Mouse (Mus musculus) lung, postnatal 25 days (tissue): Measurements from ENCODE around the gene Ano2.

ENCODE experiments used
- DNase-seq: peaks from one replicate; pipeline ENCODE4 v3.0.0; 2022; ENCODE audit warnings: low spot score

The Ano2 gene

DNA sequence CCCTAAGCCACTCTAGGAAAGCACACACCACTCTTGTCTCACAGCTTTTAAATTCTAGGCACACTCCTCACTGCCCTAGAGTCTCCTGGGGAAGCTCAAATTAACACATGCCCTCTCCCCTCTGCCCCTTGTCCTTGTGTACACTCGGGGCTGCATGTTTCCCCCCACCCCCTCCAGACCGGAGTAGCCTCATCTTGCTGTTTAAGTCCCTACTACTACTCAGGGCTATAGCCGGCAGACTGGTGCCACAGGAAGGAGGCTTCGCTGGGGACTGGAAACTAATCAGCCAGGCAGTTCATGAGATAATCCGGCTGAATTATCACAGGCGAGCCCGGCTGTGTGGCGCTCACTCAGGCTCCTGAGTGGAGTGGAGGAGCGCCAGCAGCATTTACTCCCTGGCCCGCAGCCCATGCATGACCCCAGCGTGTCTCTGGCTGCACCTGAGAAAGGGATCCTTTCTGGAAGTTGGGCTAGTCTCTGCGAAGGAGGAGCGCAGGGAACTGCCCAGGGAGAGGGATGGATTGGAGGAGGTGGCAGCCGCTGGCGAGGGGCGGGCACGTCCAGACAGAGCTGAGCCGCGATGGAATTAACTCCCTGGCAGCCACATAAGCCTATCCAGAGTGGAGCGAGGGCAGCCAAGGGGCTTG is at the start of gene Ano2:
TSS of gene Ano2 (plus strand) at position 363 of the 647 bp plus-strand sequence.
- no peak for DNase-seq

DNA sequence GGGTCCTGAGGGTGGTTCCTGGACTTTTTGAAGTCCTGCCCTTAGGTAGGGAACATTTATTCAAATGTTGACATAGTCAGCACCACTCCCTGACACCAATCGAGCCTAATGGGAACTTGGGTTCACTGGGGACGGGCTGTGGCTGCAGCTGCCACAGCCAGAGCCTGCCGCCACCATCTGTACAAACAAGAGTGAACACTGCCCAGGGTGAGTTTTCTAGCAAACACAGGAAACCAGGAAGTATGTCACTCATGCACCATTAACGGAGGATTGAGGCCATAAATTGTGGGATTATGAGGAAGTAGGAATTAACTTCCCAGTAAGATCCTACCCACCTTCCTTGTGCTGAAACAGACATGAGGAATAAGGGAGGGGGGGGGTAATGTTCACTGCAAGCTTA is 49.7 kb upstream of the Ano2 start:
- no peak for DNase-seq

DNA sequence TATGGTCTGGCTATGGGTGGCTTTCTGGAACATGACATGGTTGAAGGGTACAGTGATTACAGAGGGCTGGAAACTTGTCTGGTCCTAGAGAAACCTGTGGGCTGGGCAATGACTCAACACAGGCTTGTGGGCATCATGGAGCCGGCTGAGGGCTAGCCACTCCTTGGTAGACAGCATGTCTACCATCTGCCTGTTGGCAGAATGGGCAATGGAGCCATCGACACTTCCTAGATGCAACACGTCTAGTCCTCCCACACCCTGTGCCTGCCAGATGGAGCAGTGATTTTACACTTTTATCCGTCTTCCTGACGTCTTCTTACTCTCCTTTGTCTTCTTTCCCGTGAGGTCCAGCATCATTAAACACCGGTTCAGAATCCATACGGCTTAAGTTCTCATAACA is 49.1 kb upstream of the Ano2 start:
- no peak for DNase-seq

DNA sequence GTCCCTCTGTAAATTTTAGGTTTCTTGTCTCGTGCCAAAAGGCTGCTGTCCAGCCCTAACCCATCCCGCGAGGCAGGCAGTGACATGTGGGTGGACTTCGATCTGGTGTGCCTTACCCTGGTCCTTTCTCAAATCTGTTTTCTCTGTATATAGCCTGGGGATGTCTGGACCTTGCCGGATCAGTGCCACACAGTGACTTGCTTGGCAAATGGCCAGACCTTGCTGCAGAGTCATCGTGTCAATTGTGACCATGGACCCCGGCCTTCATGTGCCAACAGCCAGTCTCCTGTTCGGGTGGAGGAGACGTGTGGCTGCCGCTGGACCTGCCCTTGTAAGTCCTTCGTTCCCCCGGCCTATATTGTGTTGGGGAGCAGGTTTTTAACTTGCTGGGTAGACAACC is 41.3 kb upstream of the Ano2 start:
- DNase-seq, result no peak

DNA sequence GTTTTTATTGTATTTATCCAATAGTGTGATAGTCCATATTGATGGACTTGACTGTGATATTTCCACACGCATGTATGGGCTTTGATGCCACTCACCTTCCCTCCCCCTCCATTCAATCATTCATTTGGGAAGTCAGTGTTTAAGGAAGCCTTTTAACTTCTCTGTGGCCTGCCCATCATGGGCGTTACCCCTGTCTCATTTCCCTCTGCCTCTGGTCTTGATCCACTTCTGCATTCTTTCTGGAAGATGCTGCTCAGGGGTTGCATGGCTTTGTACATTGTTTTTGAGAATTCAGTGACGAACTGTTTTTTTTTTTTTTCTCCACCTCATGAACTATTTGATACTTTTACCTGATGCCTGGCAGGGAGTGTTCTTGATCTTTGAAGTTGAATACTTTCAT is 38.9 kb upstream of the Ano2 start:
- no peak for DNase-seq

DNA sequence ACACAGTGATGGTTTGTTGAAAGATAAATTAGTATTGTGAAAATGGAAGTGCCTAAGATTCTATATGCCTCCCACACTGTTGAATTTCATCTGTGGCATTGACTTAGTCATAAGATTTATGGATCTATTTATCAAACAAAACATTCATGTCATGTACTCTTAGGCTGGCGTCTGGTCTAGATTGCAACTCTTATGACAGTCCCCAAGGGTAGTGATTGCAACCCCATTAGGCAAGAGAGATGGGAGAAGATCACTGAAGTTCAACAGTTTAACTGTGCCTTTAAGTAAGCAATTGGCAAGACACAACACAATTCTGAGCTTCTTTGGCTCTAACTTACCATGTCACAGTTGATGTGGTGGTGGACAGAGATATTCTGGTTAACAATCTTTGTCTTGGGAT is 36.8 kb upstream of the Ano2 start:
- DNase-seq, result no peak

DNA sequence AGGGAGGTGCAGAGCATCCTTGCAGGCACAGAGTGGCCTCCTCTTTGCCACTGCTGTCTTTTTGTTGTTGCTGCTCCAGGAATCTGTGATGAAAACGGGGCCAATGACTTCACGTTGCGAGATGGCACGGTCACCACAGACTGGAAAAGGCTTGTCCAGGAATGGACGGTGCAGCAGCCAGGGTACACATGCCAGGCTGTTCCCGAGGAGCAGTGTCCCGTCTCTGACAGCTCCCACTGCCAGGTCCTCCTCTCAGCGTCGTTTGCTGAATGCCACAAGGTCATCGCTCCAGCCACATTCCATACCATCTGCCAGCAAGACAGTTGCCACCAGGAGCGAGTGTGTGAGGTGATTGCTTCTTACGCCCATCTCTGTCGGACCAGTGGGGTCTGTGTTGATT is 33.3 kb upstream of the Ano2 start:
- DNase-seq, result no peak

DNA sequence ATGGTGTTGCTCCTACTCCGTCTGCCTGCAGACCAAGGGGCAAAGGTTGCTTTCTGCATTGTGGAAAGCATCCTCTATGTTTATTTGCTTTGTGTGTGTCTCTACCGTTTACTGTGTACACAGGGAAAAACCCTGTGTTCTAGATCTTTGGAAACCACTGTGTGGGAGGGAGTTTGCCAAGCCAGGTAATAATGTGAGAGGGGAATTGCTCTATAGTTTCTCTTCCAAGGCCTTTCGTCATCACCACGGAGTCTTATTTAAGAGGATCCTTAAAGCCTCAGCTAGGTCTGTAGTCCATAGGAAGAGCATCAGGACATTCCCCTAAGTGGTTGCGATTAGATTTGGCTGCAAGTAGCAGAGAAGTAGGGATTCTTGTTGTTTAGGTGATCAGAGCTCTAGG is 32.3 kb upstream of the Ano2 start:
- DNase-seq, result no peak

DNA sequence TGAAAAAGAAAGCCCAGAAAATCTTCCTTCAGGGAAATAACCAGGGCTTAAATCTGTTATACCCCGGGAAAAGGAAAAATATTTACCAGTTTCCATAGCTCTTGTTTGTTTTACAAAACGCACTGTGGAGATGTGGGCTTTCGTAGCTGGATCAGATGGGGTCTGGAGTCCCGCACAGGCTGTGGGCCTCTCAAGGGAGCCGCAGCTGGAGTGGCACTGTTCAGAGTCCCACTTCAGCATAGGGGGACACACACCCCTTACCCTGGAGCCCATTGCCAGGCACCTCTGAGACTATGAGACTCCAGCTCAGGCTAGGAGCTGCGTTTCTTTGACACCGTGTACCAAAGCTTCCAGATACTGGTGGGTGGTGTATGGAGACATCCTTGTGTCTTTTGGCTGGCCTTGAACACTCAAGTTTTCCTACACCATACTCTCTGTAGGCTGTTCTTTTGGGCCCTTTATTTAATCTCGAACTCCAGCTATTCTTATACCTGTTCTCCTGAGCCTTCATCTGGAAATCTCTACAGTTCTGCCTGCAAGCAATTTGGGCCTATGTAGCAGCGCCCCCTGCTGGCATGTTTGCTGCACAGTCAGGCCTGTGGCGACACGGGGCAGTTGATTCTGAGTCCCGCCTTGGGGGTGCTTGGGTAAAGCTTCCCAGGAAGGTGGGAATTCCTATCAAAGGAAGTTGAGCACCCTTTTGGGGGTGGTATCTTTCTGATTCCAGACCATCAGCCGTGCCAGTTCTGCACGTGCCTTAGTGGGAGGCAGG is 28.9 kb upstream of the Ano2 start:
- DNase-seq, result peak; percentile 62

DNA sequence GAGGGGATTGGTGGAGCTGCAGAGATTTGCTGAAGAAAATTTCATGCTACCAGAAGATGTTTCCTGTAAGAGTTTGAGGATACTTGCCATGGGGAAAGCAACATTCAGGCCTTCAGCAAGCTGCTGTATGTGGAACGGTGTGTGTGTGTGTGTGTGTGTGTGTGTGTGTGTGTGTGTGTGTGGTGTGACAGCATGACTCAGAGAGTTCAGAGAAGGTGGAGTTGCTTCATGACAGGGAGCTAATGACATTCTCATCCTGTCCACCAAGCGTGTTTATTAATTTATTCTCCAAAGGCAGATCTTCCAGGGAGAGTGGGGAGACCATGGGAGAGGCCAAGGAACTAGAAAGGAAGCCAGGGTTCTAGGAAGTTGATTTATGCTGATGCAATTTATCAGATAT is 26.3 kb upstream of the Ano2 start:
- peak; percentile 4 for DNase-seq

DNA sequence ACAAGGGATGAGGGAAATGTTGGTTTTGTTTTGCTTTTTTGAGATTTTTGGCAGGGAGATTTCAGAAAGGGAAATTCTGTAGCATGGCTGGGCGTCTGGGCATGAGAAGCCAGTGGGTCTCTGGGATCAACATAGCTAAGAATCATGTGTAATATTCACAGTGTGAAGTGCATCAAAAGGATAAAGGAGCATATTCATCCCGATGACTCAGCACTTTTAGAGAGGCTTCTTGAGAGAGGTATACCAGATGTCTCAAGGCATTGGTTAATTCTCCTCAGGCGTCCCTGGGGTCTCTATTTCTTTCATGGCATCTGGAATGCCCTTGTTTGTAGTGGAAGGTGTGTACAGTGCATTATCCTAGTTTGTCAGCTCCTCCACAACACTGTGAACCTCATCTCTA is 18.4 kb upstream of the Ano2 start:
- no peak for DNase-seq

DNA sequence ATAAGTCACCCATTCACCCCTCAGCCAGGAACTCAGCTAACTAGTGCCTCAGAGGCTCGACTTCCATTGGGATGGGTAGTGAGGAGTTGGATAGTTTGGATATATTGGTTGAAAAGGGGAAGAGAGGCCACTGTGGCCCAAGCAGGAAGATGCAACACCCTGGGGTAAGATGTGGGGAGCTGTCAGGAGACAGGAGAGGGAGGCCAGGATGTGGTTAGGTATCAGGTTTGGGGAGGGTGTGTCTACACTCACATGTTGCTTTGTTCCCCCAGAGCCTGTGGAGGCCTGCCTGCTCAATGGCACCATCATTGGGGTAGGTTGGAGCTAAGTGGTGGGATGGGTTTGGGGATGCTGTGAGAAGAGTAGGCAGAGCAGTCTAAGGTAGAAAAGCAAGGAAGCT is 11.7 kb upstream of the Ano2 start:
- DNase-seq, result no peak

DNA sequence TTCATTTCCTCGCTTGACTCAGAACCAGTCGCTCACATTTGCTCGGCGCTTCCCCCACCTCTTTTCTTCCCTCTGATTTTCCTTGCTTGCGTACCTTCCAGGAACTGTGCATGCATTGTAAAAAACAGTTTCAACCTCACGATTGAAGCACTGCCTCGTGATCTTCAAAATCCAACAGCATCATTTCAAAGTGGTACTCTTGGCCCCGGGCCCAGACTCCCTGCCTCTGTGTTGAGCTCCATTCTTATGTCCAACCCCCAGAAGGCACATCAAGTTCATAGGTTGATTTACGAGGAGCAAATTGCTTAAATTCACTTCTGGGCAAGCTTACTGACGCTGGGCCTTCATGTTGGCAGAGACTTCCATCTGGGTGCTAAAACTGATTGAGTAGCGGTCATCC is 9.6 kb upstream of the Ano2 start:
- no peak for DNase-seq

DNA sequence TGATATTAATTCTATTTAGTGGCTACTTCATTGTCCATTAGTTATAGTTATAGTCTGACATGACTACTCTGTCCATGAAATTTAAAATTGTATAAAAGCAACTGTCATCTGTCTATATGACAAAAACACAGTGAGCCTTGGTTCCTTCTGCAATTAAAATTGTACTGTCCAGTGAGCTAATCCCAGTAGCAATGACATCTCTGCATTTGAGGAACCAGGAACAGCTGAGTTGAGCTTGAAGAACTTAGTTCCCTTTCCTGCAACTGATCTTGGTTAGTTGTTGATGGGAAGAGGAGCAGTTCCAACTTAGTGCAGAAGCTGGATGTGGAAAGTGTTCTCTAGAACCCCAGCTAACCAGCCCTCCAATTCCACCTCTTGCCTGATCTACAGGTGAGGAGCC is 4.8 kb upstream of the Ano2 start:
- no peak for DNase-seq

DNA sequence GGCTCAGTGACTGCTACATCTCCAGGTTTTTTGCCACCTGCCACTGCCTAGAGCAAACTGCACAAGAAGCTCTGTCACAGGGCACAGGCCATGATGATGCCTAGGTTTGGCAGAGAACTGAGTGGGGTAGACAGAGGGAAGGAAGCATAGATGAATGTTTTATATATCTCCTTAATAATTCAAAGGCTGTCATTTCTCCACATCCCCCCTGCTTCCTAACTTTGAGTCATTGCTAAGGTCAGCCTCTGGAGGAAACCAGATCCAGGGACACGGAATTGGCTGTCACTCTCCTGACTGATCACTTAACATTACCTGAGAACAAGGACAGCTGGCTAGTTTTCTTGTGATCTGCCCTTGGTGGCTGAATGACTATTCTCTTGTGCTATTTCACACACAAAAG is 2.2 kb upstream of the Ano2 start:
- no peak for DNase-seq

DNA sequence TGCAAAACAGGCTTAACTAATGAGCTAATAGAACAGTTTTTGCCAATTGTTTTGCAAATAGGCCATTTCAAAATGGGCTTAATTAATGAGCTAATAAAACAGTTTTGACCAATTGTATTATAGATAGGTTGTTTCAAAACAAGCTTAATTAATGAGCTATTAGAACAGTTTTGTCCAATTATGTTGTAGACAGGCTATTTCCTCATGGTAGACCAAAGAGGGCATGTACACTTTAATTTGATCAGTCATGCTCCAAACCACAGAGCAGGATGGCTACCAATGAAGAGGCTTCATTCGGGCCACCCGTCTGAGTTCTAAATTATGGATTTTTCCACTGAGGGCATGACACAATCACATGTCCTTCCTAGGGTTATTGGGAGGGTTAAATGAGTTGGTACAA is 10.9 kb downstream of the Ano2 start:
- DNase-seq, result no peak

DNA sequence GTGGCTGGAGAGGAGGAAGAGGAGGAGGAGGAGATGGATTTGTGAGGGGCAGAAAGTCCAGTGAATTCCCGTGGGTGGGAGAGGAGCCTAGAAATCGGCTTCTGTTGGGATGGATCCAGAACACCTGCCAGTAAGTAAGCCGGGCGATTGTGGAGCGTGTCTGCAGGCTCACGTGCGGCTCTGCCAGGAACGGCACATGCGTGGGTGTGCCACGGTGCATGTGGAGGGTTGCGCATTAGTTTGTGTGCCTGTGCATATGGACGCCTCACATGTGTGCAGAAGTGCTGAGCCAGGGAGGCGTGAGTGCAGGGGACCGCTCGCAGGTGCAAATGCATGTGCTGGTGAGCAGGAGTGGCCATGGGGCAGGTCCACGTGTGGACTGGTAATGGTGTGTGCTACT is 21.0 kb downstream of the Ano2 start:
- DNase-seq, result no peak

DNA sequence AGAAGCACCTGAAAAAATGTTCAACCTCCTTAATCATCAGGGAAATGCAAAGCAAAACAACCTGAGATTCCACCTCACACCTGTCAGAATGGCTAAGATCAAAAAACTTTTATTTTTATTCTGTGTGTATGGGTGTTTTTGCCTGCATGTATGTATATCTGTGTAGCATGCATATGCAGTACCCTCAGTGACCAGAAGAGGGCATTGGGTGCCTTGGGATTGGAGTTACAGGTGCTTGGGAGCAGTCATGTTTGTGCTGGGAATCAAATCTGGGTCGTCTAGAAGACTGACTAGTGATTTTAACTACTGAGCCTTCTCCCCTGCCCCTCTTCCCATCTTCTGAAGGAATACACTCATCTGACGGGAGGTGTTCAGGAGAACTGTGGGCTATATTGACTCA is 36.2 kb downstream of the Ano2 start:
- DNase-seq, result no peak

DNA sequence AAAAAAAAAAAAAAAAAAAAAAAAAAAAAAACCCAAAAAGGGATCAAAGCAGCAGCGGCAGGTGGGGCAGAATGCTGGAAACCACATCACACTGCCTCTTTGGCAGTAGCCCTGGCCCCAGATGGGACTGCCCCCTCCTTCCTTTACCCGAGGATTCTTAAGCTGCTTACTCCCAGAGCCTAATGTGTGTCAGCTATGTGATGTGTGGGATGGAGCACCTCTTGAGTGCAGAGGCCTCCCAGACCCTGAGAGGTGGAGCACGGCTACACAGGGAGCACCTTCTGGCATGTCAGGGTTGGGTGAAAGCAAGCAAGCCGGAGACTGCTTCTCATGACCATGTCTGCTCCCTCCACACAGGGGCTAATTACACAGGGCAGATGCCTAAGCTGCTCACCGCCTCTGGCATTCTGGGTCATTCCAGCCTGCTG is 37.3 kb downstream of the Ano2 start:
- no peak for DNase-seq

DNA sequence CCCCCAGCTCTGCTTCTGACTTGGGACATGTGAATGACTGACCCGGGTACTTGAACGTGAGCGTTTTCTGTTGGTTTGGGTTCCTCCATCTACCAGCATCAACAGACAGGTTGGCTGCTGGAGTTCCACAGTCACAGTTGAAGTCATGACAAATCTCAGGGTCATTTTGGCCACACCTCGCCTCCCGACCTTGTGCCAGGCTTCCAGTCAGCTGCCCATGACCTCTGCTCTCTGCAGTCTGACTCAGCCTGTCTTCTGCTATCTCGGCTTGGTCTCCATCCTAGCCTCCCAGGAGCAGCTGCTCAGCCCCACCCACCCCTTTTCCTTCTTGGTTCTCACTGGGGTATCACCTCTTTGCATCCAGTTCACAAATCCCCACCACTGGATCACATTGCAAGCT is 39.3 kb downstream of the Ano2 start:
- no peak for DNase-seq

DNA sequence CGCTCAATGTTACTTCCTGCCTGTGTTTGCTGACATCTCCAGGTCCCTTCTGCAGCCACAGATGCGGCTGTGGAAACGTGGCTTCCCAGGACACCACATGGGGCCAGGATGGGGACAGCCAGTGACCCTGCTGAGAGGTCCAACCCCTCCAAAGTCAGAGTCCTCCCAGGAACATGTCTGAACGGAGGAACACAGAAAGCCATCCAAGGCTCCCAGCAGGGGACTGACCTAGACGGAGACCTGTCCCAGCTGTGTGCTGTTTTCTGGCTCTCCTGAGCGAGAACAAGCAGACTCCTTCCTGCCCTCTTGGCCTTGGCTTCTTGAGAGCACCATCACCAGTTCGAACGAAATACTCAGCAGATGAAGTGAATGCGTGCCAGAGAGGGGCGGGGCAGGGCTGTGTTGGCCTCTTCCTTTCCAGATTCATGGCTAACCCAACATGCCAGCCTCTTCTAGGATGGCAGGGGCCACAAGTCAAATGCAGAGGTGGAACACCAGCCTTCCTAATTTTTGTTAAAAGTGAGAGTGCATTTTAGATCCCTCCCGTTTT is 39.8 kb downstream of the Ano2 start:
- DNase-seq, result no peak

DNA sequence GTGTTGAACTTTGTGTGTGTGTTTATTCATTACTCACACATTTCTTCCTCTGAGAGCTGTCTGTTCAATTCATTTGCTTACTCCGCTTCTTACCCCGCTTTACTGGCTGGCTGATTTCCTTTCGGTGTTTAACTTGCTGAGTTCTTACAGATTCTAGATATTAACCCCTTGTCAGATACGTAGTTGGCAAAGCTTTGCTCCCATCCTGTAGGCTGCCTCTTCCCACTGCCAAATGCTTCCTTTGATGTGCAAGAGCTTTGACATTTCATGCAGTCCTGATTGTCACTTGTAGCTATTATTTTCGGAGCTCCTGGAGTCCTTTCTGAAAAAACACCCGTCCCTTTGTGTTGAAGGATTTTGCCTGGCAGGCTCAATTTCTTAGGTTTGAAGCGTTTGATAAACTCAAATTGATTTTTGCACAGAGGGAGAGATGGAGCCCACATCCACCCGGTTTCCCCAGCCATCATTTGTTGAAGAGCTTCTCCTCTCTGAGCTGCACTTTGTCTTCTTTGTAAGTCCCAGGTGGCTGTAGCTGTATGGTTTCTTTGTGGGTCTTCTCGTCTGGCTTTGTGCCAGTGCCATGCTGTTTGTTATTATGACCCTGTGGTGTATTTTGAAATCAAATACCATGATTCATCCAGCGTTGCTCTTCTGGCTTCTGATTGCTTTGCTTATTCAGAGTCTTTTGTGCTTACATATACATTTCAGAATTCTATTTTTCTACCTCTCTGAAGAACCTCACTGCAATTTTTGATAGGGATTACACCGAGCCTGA is 47.5 kb downstream of the Ano2 start:
- DNase-seq, result no peak
